Mouse (Mus musculus): ENCODE results near the gene Aasdh.
"Not testable (repeated sequence)": the region's sequence is repeated elsewhere in the genome, so short reads cannot be mapped to it uniquely, and the experiment has no call there.

Gene Aasdh

GRCm38 (mm10) chr5:76905405-76906154 lies at the start of gene Aasdh:
Gene Aasdh (minus strand): TSS chr5:76905514.
- DNase-seq (ENCODE audit: low spot score): peak; percentile 96

DNA sequence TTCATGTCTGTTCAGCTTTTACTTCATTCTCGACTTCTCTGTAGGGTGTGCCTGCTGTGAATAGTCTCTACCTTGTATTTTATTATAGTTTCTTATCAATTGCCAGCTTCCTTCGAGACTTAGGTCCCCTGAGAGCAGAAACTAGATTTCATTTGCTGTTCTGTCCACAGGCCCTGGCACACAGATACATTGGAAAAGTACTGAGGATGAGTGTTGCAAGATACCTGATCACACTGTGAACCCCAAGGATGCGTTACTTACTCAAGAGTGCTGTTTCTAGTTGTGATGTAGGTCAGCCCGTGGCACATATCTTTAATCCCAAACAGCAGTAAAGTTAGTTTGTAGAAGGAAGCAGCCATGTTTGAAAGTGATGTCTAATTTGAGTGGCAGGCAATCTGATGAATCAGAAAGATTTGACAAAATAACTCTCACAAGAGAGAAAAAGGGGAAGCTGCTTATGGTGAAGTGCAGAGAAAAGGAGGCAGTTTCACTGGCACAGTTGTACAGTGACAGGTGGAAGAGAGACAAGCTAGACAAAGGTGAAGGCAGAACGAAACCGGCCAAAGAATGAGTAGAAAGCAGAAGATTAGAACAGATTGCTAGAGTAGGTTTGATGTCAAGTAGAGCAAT lies 49.1 kb upstream of the Aasdh start:
- no peak for DNase-seq (ENCODE audit: low spot score)

DNA sequence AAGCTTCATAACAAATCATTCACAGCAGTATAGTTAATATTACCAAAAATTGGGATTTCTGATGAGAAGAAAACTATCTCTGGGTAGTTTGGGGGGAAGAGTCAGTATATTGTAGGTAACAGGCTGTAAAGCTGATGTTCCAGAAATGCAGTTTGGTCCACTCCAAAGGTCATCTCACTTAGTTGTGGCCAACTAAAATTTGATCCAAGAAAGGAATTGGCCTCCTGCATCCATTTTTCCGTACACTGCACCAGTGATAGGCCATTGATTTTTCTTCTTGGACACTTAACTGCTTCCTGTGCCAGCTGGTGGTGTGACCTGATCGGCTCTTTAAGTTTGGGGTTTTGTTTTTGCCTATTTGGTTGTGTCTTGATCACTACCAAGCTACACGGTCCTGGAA lies 48.5 kb upstream of the Aasdh start:
- DNase-seq (ENCODE audit: low spot score): no peak

DNA sequence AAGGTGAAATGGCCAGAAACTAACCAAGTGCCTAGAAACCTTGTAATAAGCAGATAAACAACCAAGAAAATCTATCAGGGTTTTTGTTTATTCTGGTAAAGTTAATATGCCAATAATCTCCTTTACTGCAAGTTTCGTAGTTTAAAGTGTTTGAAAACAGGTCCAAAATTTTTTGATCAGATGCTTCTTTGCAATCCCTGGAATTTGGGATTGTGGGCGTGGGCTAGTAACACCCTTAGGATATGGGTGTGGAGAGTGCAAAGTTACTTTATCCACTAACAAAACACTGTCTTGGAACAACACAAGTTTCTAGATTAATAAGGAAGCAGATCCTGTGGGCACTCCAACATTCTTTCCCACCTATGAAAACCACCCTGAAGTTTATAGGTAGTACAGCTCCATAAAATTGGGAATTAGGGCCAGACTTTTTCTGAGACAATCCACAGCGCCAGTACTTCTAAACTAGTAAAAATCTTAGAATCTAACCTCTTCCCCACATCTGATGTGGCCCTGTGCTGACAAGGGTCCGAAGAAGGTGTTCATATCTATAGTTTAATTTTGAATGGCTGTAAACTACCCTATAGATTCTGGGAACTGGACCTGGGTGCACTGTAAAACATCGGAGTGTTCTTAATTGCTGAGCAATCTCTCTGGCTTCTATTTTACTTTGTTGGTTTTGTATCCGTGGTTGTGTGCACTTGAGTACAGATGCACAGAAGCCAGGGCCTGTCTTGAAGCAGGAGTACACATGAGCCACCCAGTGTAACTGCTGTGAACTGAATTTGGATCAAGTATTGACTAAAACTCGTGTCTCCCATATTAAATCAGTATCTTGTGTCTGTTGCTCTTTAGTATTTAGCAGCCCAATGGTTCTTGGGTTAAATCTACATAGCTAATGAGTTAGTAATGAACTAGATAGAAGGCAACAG lies 47.1 kb upstream of the Aasdh start:
- DNase-seq (ENCODE audit: low spot score): no peak

DNA sequence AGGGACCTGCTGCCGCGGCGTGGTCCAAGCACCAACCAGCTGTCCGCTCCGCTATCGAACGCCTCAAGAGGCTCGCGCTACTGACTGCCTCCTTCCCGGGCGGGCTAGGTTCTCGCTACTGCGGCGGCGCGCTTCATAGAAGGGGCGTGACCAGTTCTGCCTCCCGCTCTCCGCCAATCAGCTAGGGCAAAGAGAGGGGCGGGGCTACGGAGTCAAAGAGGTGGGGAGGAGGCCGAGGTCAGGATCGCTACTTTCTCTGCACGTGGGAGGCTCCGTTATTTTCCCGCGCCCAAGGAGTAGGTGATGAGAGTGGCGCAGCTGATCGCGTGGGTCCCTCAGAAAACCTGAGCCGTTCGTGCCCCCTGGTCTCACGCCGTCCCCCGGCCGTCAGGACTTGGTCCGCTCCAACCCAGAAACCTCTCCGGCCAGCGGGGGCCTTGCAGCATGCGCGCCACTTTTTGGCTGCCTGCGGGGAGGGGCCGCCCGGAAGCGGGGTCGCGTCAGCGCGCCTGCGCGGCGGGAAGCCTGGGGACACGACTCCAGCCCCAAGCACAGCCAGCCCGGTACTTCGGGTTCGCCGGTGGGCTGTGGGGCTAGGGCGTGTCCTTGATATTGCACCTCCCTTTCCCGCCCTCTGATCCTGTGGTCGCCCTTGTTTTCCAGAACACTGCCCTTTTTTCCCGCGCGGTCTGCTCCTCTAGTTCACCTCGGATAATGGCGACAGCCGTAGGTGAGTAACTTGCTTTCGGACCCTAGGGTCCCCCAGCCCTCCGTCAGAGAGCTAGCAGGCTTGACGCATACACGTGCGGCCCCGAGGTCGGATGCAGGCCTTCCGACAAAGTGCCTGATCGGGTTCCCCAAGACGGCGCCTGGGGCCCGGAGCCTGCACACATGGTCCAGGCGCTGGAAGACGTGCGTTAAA lies 46.1 kb upstream of the Aasdh start, which contains the start of the genes Paics and Ppat:
Gene Paics, plus strand, starts transcription at position 202 of the 922 bp plus-strand sequence.
Gene Ppat, minus strand, starts transcription at position 473 of the 922 bp plus-strand sequence.
- peak; percentile 97 for DNase-seq (ENCODE audit: low spot score)

GRCm38 (mm10) chr5:76950343-76951105 lies 45.2 kb upstream of the Aasdh start:
- DNase-seq (ENCODE audit: low spot score): peak; percentile 16

GRCm38 (mm10) chr5:76947758-76948157 lies 42.4 kb upstream of the Aasdh start:
- no peak for DNase-seq (ENCODE audit: low spot score)

DNA sequence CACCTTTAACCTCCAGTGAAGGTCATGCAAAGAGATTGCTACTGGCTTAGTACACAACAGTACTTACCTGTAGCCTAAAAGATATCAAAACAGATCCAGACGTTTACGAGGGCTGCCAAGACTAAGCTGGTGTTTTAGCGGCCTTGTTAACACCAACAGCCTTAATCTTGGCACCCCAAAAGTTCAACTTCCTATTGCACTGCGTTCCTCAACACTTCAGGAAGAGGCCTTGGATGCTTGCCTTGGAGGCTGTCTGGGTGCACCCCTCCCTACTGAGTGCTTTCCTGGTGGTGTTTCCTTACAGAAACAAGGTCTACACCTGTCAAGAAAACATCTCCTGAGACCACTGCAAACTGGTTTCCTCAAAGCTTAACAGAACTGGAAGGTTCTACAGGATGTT lies 41.8 kb upstream of the Aasdh start:
- DNase-seq (ENCODE audit: low spot score): no peak

GRCm38 (mm10) chr5:76945678-76946033 lies 40.3 kb upstream of the Aasdh start:
- DNase-seq (ENCODE audit: low spot score): no peak

- no peak for DNase-seq (ENCODE audit: low spot score)
These were observed 39.8 kb upstream of the Aasdh start for GRCm38 (mm10) chr5:76944965-76945677.

- no peak for DNase-seq (ENCODE audit: low spot score)
These were observed 37.2 kb upstream of the Aasdh start for GRCm38 (mm10) chr5:76942505-76942904.

DNA sequence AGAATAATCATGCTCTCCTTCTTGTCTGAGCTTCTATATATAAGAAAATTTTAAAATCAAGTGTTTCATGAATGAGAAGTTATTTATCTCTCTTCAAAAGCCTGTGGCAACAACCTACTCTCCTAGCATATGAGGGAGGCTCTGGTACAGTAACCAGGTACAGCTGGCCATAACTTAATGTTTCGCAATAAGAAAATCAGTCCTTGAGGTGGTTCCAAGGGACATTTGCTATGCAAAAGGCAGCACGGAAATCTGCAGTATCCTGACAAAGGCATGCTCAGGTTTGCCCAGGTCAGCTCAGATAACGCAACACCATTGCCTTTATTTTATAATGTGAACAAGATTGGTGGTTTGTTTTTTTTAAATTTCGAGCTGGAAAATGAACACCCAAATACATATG lies 36.7 kb upstream of the Aasdh start:
- DNase-seq (ENCODE audit: low spot score): no peak

- no peak for DNase-seq (ENCODE audit: low spot score)
These were observed 34.4 kb upstream of the Aasdh start for GRCm38 (mm10) chr5:76939717-76940116.

DNA sequence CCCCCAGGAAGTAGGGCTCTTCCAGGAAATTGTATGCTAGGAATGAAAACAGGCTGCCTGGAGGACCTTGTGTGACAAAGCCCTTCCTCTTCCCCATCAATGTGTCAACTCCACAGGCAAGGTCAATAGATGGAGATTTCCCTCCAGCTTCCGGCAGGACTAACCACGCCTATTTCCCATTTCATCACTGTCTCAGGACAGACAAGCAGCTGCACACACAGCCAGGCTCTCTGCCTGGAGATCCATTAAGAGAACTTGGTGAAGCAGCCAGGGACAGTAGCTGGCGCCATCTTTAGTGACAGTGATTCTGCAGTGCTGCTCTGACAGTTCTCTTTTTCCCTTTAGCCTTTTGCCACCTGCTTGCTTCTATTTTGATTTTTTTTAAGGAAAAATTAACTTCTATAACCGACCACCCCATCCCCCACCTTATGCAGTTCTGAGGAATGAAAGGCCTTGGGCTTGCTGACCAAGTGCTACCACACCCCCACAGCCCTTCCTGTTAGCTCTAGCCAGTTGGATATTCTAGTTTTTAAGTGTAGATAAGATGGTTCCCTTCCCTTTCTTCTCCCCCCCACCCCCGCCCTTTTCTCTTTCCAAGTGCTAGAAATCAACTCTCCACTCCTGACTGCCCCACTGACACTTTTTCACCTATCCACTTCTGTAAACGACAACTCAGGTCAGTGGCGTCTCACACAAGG lies 24.0 kb upstream of the Aasdh start:
- DNase-seq (ENCODE audit: low spot score): no peak

- DNase-seq (ENCODE audit: low spot score): no peak
These were observed 23.0 kb upstream of the Aasdh start for GRCm38 (mm10) chr5:76928124-76928832.

DNA sequence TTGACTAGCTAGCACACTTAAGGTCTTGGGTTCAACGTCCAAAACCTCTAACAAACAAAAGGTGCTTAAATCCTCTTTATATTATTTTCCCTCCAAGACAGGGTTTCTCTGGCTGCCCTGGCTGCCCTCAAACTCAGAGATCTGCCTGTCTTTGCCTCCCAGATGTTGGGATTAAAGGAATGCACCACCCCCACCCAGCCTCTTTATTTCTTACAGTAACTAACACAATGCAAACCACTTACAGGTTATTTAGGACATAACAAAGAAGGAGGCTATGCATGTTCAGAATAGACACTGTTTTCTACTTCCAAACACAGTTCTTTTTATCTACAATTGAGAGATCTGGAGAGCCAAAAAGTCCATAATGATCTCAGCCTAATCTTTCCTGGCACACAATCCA lies 19.0 kb upstream of the Aasdh start:
- no peak for DNase-seq (ENCODE audit: low spot score)

DNA sequence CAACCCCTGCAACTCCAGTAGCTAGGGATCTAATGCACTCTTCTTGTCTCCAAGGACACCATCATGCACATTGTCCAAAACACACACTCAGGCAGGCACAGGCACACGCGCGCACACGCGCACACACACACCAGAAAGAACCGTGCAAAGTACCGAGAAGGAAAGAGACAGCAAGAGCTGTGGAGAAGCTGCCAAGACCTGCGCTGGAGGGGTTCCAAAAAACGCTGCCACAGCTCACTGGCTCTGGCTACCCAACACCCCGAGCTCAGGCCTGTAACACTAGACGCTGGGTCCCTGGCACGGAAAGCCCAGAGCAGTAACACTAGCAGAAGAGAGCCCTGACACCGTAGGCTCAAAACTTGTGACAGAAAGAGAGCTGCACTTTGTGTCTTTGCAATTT lies 18.1 kb upstream of the Aasdh start:
- DNase-seq (ENCODE audit: low spot score): peak; percentile 71

- DNase-seq (ENCODE audit: low spot score): no peak
These were observed 17.5 kb upstream of the Aasdh start for GRCm38 (mm10) chr5:76922833-76923232.

GRCm38 (mm10) chr5:76912522-76912921 lies 7.2 kb upstream of the Aasdh start:
- not testable (repeated sequence) for DNase-seq (ENCODE audit: low spot score)
